Mouse (Mus musculus): ENCODE data around the gene Rpl5. TPM values are rescaled to one million over a fixed set of nuclear protein-coding genes. Genes with fewer than 3 reads are reported as not detected.

The Rpl5 gene
- total RNA-seq, 2 experiments from 2014 or later: 133 to 138 TPM

GRCm38 (mm10) chr5:107939701-107940100 is 39.4 kb downstream of the Rpl5 start:
- DNase-seq (ENCODE audit: low spot score in 2 of 2): no peak

- no peak for DNase-seq (ENCODE audit: low spot score in 2 of 2)
Observed at GRCm38 (mm10) chr5:107941222-107941621, 40.9 kb downstream of the Rpl5 start.

GRCm38 (mm10) chr5:107942941-107943340 is 42.6 kb downstream of the Rpl5 start:
- DNase-seq (ENCODE audit: low spot score in 2 of 2): no peak

GRCm38 (mm10) chr5:107943526-107943925 is 43.2 kb downstream of the Rpl5 start:
- no peak for DNase-seq (ENCODE audit: low spot score in 2 of 2)

DNA sequence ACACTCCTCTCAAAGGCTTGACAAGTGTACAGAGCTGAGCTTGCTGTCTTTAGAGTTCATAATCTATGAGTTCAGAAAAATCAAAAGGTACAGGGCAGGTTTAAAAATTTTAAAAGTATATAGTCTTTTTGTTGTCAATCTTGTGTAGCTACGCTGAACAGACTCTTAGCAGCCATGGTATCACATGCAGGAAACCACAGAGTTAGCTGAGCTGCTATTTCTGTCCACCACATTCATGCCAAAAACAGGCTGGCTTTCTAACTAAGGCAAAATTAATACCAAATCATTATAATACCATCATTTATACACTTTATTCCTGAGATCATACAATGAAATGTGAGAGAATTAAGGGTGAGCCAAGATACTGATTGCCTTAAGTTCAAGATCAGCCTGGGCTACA is 46.2 kb downstream of the Rpl5 start:
- DNase-seq (ENCODE audit: low spot score in 2 of 2): no peak

GRCm38 (mm10) chr5:107947548-107947947 is 47.2 kb downstream of the Rpl5 start:
- no peak for DNase-seq (ENCODE audit: low spot score in 2 of 2)

DNA sequence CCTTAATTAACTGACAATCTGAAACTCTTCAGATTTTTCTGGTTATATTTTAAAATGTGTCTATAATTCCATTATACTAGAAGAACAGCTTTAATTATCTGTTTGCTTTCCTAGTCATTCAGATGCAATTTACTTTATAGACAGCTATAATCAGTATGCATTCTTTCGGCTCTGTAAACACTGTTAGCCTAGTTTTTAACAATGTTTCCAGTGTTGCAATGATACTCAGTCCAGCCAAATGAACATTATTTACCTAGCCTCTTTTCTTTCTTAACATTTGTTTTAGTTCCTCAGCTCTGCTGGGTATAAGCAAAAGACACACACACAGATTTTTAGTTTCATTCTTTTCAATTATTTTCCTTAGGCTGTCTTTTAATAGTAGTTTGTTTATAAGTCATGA is 48.6 kb downstream of the Rpl5 start:
- DNase-seq (ENCODE audit: low spot score in 2 of 2): no peak

GRCm38 (mm10) chr5:107949607-107950006 is 49.3 kb downstream of the Rpl5 start:
- no peak for DNase-seq (ENCODE audit: low spot score in 2 of 2)

GRCm38 (mm10) chr5:107950643-107951042 is 50.3 kb downstream of the Rpl5 start:
- no peak for DNase-seq (ENCODE audit: low spot score in 2 of 2)

Other genes with a start within 250 kb of the Rpl5 start
- gene Gfi1, start 174.5 kb upstream of the Rpl5 start, total RNA-seq (2021): not detected
- gene Ube2d2b, start 70.4 kb upstream of the Rpl5 start, total RNA-seq (2021): not detected
- gene Evi5, start 25.4 kb upstream of the Rpl5 start, total RNA-seq (2021): 10 to 100 TPM; 72.6 to 79.7 TPM
- gene Fam69a, start 86.6 kb downstream of the Rpl5 start, total RNA-seq (2021): 10 to 100 TPM; 55.2 to 60.1 TPM
- gene Mtf2, start 165.2 kb downstream of the Rpl5 start, total RNA-seq (2021): 10 to 100 TPM; 53.2 to 61.3 TPM
- 10 to 100 TPM; 23.0 to 23.9 TPM for gene Tmed5, start 232.1 kb downstream of the Rpl5 start, total RNA-seq (2021)
- 1 to 10 TPM; 1.7 to 2.0 TPM for gene Ccdc18, start 232.4 kb downstream of the Rpl5 start, total RNA-seq (2021)